In the genomic region with DNA sequence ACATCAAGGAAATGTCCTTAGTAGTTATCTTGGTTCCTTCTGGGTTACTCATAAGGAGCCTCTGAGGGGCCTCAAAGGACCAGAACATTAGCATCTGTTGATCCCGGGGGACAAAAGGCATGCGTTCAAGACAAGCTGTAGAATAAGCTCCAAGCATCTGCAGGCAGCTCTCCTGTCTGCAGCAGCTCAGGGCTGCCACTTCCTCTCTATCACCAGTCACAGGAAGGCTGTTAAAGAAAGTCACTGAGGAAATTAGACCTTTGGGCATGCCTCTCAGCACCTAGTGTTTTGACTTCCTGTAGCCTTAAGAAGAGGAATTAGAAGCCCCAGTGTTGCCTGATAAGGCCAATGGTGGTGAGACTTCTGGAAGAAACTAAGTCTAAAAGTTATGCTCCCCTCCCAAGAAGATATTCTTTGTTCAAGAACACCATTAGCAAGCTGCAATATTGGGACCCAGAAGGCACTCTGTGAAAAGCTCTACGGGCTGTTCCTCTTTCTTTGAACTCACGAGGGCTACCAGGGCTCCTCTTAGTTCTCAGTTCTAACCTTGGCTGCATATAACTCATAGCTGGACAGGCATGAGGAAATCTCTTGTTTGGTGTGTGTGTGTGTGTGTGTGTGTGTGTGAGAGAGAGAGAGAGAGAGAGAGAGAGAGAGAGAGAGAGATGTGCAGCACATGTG, we compare ENCODE assay signal across 1 mouse cellular context.
TF ChIP-seq lines count a peak whose summit lies in the region.

No protein-coding gene starts in this region.

TF ChIP-seq in CH12.LX, 34 proteins besides CTCF, POLR2A, EP300 and RAD21:
- peak; percentile 45; the same call in 1 of the 2 replicates for TF ChIP-seq TCF12 (IDR thresholded peaks at IDR 0.05; ENCODE audit: low read depth, low read length)
- TF ChIP-seq MAX (IDR thresholded peaks at IDR 0.05; ENCODE audit: low read length): peak; percentile 71; the same call in 1 of the 2 replicates
- TF ChIP-seq POLR2AphosphoS2 (IDR thresholded peaks at IDR 0.05; ENCODE audit: low read depth, low read length): no peak
- peak; percentile 72; the same call in 1 of the 2 replicates for TF ChIP-seq SIN3A (IDR thresholded peaks at IDR 0.05; ENCODE audit: low read length)
- TF ChIP-seq ZMIZ1 (IDR thresholded peaks at IDR 0.05; ENCODE audit: low read depth, low read length): no peak
- peak; percentile 61; the same call in 1 of the 2 replicates for TF ChIP-seq MXI1 (IDR thresholded peaks at IDR 0.05; ENCODE audit: low read depth, low read length)
- TF ChIP-seq ZKSCAN1 (IDR thresholded peaks at IDR 0.05; ENCODE audit: borderline replicate concordance, low read depth, low read length): no peak
- peak; percentile 66; the same call in 1 of the 2 replicates for TF ChIP-seq MAFK (IDR thresholded peaks at IDR 0.05; ENCODE audit: insufficient replicate concordance, low read length)
- TF ChIP-seq ZC3H11A (IDR thresholded peaks at IDR 0.05; ENCODE audit: low read depth, low read length): no peak
- no peak for TF ChIP-seq KAT2A (IDR thresholded peaks at IDR 0.05; ENCODE audit: insufficient replicate concordance, low read length)
- TF ChIP-seq PAX5 (IDR thresholded peaks at IDR 0.05; ENCODE audit: low read length): no peak
- no peak for TF ChIP-seq GABPA (IDR thresholded peaks at IDR 0.05; ENCODE audit: insufficient replicate concordance, low read depth, low read length)
- no peak for TF ChIP-seq E2F4 (IDR thresholded peaks at IDR 0.05; ENCODE audit: insufficient replicate concordance, low read depth, low read length)
- peak; percentile 85 for TF ChIP-seq BHLHE40 (IDR thresholded peaks at IDR 0.05; ENCODE audit: low read depth, low read length)
- TF ChIP-seq MAZ (IDR thresholded peaks at IDR 0.05; ENCODE audit: low read depth, low read length): no peak
- TF ChIP-seq MEF2A (IDR thresholded peaks at IDR 0.05; ENCODE audit: borderline replicate concordance, low read depth, low read length): peak; percentile 54; the same call in 1 of the 2 replicates
- no peak for TF ChIP-seq UBTF (IDR thresholded peaks at IDR 0.05; ENCODE audit: low read depth, low read length)
- TF ChIP-seq TBP (conservative IDR thresholded peaks at IDR 0.05; ENCODE audit: low read depth, low read length): no peak
- TF ChIP-seq HCFC1 (IDR thresholded peaks at IDR 0.05; ENCODE audit: low read depth, low read length): 0 out of 2 replicates have a peak, but pooled peaks have one; percentile 26
- peak; percentile 86 for TF ChIP-seq ETS1 (conservative IDR thresholded peaks at IDR 0.05; ENCODE audit: low read depth, low read length)
- peak; percentile 54; the same call in 1 of the 2 replicates for TF ChIP-seq ELF1 (IDR thresholded peaks at IDR 0.05; ENCODE audit: low read depth, low read length)
- peak; percentile 55; the same call in 1 of the 2 replicates for TF ChIP-seq JUN (IDR thresholded peaks at IDR 0.05; ENCODE audit: insufficient read depth, low read depth, low read length)
- TF ChIP-seq ZNF384 (IDR thresholded peaks at IDR 0.05; ENCODE audit: low read depth, low read length): no peak
- peak; percentile 55 for TF ChIP-seq MYC (IDR thresholded peaks at IDR 0.05; ENCODE audit: low read depth, low read length)
- TF ChIP-seq USF2 (conservative IDR thresholded peaks at IDR 0.05; ENCODE audit: low read depth, low read length): no peak
- no peak for TF ChIP-seq USF1 (IDR thresholded peaks at IDR 0.05; ENCODE audit: low read depth, low read length)
- TF ChIP-seq RCOR1 (conservative IDR thresholded peaks at IDR 0.05; ENCODE audit: low read depth, low read length): 0 out of 2 replicates have a peak, but pooled peaks have one; percentile 43
- TF ChIP-seq SMC3 (IDR thresholded peaks at IDR 0.05; ENCODE audit: low read depth, low read length): peak; percentile 25
- TF ChIP-seq CHD1 (IDR thresholded peaks at IDR 0.05; ENCODE audit: low read depth, low read length): no peak
- TF ChIP-seq NELFE (IDR thresholded peaks at IDR 0.05; ENCODE audit: low read depth, low read length): no peak
- TF ChIP-seq NRF1 (IDR thresholded peaks at IDR 0.05; ENCODE audit: low read depth, low read length): no peak
- TF ChIP-seq IRF4 (IDR thresholded peaks at IDR 0.05; ENCODE audit: low read depth, low read length): peak; percentile 84
- TF ChIP-seq JUND (conservative IDR thresholded peaks at IDR 0.05; ENCODE audit: low read depth, low read length): no peak; the same call in 1 of the 2 replicates
- peak; percentile 44; the same call in 1 of the 2 replicates for TF ChIP-seq CHD2 (IDR thresholded peaks at IDR 0.05; ENCODE audit: low read length)
